Mouse (Mus musculus): ENCODE measurements at regions not wholly inside any gene's neighbourhood (a gene's known extent, or its start where the extent isn't known, plus 50 kb on each side); places are given as distances from the start of the nearest gene placed in this dataset.

DNA sequence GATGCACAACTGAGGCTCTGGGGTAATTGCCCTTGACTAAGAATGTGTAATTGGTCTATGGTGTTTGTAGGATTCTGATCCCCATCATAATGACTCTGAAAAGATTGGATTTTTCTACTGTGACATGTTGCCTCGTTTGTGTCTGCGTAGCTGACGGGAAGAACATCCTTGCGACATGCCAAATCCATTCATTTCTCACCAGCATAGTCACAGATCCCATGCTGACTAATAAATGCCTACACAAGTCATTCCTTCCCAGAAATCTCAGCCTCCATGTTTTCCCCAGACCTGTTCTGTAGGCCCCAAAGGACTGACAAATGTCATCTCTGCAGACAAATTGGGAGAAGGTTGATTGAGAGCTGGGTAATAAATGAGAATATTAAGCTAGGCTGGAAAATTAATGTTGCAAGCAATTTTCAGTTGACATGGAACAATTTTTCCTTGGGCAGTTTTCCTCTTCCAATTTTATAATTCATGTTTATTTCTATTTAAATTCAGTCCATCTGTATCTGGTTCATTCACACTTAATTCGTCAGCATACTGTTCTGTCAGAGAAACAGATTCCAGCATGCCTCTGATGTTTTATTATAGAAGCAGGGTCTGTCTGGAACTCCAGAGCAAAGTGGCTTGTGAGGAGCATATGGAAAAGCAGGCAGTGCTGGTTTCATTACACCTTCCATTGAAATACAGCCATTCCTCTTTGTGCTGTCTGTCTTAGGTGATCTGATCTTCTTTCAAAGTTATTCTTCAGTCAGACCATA, 454.0 kb upstream of the Tnc start:
- Histone ChIP-seq H3K4me3 (replicated peaks in 1 of 3; ENCODE audit: low read depth in 2 of 3, low read length in 2 of 3, poor library complexity in 1 of 3) (no peak overlapping the region), H3K9me3 (replicated peaks; ENCODE audit: low read length) (no peaks in the 10 kb centered on the region), H3K4me2 (ENCODE audit: insufficient read depth, low read depth, poor library complexity, severe bottlenecking) (no peak overlapping the region), H3K27ac (ENCODE audit: insufficient read depth, low read depth) (no peak overlapping the region), H3K36me3 (replicated peaks in 1 of 2; ENCODE audit: control insufficient read depth in 1 of 2, insufficient read depth in 1 of 2, low read length in 1 of 2) (no peaks in the 10 kb centered on the region), H3K4me1 (ENCODE audit: control insufficient read depth in 1 of 2, insufficient read depth in 2 of 2) (no peaks in the 10 kb centered on the region), H3K79me2 (replicated peaks; ENCODE audit: control insufficient read depth, extremely low read depth, insufficient read depth, poor library complexity, severe bottlenecking) (no peaks in the 10 kb centered on the region), H3K27me3 (replicated peaks) (no peaks in the 10 kb centered on the region), H3K9ac (ENCODE audit: insufficient read depth, low read depth) (no peak overlapping the region)
- TF ChIP-seq MEF2A (IDR thresholded peaks at IDR 0.05; ENCODE audit: borderline replicate concordance, low read depth, low read length) (no peak), ETS1 (conservative IDR thresholded peaks at IDR 0.05; ENCODE audit: low read depth, low read length) (no peak), TCF12 (IDR thresholded peaks at IDR 0.05; ENCODE audit: low read depth, low read length) (no peak), SIN3A (IDR thresholded peaks at IDR 0.05; ENCODE audit: low read length) (no peak), USF2 (conservative IDR thresholded peaks at IDR 0.05; ENCODE audit: low read depth, low read length) (no peak), HCFC1 (IDR thresholded peaks at IDR 0.05; ENCODE audit: low read depth, low read length) (no peak), NELFE (IDR thresholded peaks at IDR 0.05; ENCODE audit: low read depth, low read length) (no peak), CTCF (conservative IDR thresholded peaks at IDR 0.05 in 1 of 2, IDR thresholded peaks at IDR 0.05 in 1 of 2; ENCODE audit: low read depth in 2 of 2, low read length in 2 of 2) (no peak), UBTF (IDR thresholded peaks at IDR 0.05; ENCODE audit: low read depth, low read length) (no peak), IRF4 (IDR thresholded peaks at IDR 0.05; ENCODE audit: low read depth, low read length) (no peak), PAX5 (IDR thresholded peaks at IDR 0.05; ENCODE audit: low read length) (no peak), JUND (conservative IDR thresholded peaks at IDR 0.05; ENCODE audit: low read depth, low read length) (no peak), CHD2 (IDR thresholded peaks at IDR 0.05; ENCODE audit: low read length) (no peak), USF1 (IDR thresholded peaks at IDR 0.05; ENCODE audit: low read depth, low read length) (no peak), ZKSCAN1 (IDR thresholded peaks at IDR 0.05; ENCODE audit: borderline replicate concordance, low read depth, low read length) (no peak)
- DNase-seq (ENCODE audit: extremely low read depth), result no peak
- in situ Hi-C loops (cut with MboI; ENCODE audit: low pct_ligation_motif_present, low pct_unique_long_range_greater_than_20kb, low sequenced_read_pairs), result no loop called here
- dilution Hi-C loops (cut with MboI; ENCODE audit: extremely low pct_ligation_motif_present, extremely low pct_unique_long_range_greater_than_20kb, low sequenced_read_pairs), result no loop called here

DNA sequence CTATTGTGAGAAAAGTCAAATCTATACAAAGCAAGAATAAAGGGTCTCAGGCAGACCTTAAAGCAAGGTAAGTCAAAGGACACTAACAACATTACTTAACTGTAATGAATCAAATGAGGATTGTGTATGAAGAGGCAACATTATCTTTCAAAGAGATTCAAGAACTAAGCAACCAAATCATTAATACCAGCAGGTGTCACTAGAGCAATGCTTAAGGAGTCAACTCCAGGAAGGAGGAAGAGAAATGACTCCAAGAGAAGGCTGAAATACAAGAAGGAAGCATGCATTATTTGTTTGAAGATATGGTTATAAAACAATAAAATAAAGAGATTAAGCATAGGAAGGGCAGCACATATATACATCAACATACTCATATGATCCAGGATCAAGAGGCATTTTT, 475.1 kb upstream of the Tnc start:
- no peaks in the 10 kb centered on the region for H3K9me3 ChIP-seq (replicated peaks; ENCODE audit: low read length)
- H3K4me3 ChIP-seq (replicated peaks in 1 of 3; ENCODE audit: low read depth in 2 of 3, low read length in 2 of 3, poor library complexity in 1 of 3), result no peak overlapping the region
- in situ Hi-C loops (cut with MboI; ENCODE audit: low pct_ligation_motif_present, low pct_unique_long_range_greater_than_20kb, low sequenced_read_pairs), result no loop called here
- no peaks in the 10 kb centered on the region for H3K4me1 ChIP-seq (ENCODE audit: control insufficient read depth in 1 of 2, insufficient read depth in 2 of 2)
- no peak overlapping the region for H3K27ac ChIP-seq (ENCODE audit: insufficient read depth, low read depth)
- H3K36me3 ChIP-seq (replicated peaks in 1 of 2; ENCODE audit: control insufficient read depth in 1 of 2, insufficient read depth in 1 of 2, low read length in 1 of 2), result no peaks in the 10 kb centered on the region
- H3K79me2 ChIP-seq (replicated peaks; ENCODE audit: control insufficient read depth, extremely low read depth, insufficient read depth, poor library complexity, severe bottlenecking), result no peaks in the 10 kb centered on the region
- dilution Hi-C loops (cut with MboI; ENCODE audit: extremely low pct_ligation_motif_present, extremely low pct_unique_long_range_greater_than_20kb, low sequenced_read_pairs), result no loop called here
- no peak overlapping the region for H3K9ac ChIP-seq (ENCODE audit: insufficient read depth, low read depth)
- H3K27me3 ChIP-seq (replicated peaks), result no peaks in the 10 kb centered on the region
- TF ChIP-seq ELF1 (IDR thresholded peaks at IDR 0.05; ENCODE audit: low read depth, low read length) (0 out of 2 replicates have a peak, but pooled peaks have one; percentile 13), SMC3 (IDR thresholded peaks at IDR 0.05; ENCODE audit: low read depth, low read length) (peak; percentile 52), CTCF (conservative IDR thresholded peaks at IDR 0.05 in 1 of 2, IDR thresholded peaks at IDR 0.05 in 1 of 2; ENCODE audit: low read depth in 2 of 2, low read length in 2 of 2) (peak in 1 of 2 experiments; percentile 68; a peak in 2 of 4 replicates), MAZ (IDR thresholded peaks at IDR 0.05; ENCODE audit: low read depth, low read length) (no peak), BHLHE40 (IDR thresholded peaks at IDR 0.05; ENCODE audit: low read depth, low read length) (no peak), RAD21 (IDR thresholded peaks at IDR 0.05; ENCODE audit: low read depth, low read length) (peak; percentile 77)
- DNase-seq (ENCODE audit: extremely low read depth), result peak; percentile 40
- no peak overlapping the region for H3K4me2 ChIP-seq (ENCODE audit: insufficient read depth, low read depth, poor library complexity, severe bottlenecking)
